Mouse (Mus musculus): Measurements from ENCODE around the gene Fbxo30. TPM values are rescaled to one million over a fixed set of nuclear protein-coding genes. Genes with fewer than 3 reads are reported as not detected.
"Not testable (repeated sequence)": the region's sequence is repeated elsewhere in the genome, so short reads cannot be mapped to it uniquely, and the experiment has no call there.

Gene Fbxo30
- 17.7 and 19.6 TPM in 2 replicates for polyA plus RNA-seq (2015; fragmentation: Nextera tagmentation; extraction: Ambion mirVana)

DNA sequence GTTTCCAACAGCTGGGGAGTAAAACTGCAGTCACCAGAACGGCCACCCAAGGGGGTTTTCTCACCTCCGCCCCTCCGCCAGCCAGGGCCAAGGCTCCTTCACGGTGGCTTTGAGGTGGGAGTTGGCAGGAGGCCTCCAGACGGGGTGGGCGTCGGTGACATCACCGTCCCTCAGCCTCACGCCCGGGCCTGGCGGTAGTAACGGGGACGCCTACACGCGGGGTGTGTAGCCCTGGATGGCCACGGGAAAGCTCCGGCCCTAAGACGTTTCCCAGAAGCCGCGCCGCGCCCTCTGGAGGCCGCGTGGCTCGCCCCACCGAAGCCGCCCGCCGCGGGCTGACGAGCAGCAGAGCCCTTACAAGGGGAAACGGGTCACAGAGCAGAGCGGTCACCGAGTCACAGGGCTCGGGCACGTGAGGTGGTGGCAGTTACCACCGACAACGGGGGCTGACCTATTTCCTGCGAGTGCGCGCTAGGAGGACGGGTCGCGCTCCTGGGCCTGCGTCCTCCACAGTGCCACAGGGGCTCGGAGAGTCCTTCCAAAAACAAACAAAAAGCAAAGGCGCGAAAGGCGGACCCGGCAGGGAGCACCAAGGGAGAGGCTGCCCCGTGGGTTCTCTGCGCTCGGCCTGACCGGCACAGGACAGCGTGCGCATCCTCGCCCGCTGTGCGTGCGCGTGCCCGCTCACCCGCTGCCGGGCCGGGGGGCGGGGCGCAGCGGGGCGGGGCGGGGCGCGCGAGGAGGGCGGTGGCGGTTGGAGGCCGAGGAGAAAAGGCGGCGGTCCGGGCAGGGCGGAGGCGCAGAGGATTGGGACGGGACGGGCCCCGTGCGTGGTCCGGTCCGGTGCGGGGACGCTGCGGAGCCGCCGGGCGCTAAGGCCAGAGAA, at the start of gene Fbxo30:
TSS of gene Fbxo30 (plus strand) at position 753 of the 886 bp plus-strand sequence.
- H3K4me2 ChIP-seq (ENCODE audit: low read length), result peak within 1 kb of the TSS; percentile 96
- H3K9ac ChIP-seq (ENCODE audit: low read depth, low read length), result peak within 1 kb of the TSS; percentile 93
- H3K27me3 ChIP-seq (replicated peaks; ENCODE audit: control insufficient read depth, insufficient read depth, low read length), result no peaks in the 10 kb centered on the region
- H3K4me1 ChIP-seq (ENCODE audit: control insufficient read depth, insufficient read depth, low read depth, low read length), result peaks cover 6% of the 10 kb centered on the region; the same call in 1 of the 2 replicates
- ATAC-seq, result peak; percentile 95
- H3K9me3 ChIP-seq (ENCODE audit: control insufficient read depth, low read length), result no peaks in the 10 kb centered on the region
- H3K4me3 ChIP-seq (ENCODE audit: low read length), result peak within 1 kb of the TSS; percentile 97
- peak within 1 kb of the TSS; percentile 98 for H3K27ac ChIP-seq (ENCODE audit: low read depth, low read length)
- H3K36me3 ChIP-seq (ENCODE audit: control insufficient read depth, insufficient read depth, low read length), result no peaks in the 10 kb centered on the region
- WGBS, result 1% methylated on average over 91 of the region's 93 CpGs

DNA sequence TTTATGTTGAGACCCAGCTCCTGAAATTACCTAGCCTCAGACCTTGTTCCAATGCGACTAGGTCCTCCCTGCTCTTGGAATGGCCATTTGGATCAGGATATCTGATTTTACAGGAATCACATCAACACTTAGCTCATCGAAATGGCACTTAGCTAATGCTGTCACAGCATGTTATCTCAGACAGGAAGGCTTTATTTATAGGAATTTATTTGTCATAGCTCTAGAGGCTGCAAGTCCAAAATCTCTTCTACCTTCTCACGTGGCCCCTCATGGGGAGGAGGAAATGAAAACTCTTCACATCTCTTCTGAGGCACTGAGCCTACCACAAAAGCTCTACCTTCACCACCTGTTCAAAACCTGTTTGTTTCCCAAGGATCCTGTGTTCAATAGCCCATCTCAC, 47.9 kb upstream of the Fbxo30 start:
- Histone ChIP-seq H3K27ac (ENCODE audit: low read depth, low read length) (no peak overlapping the region), H3K4me1 (ENCODE audit: control insufficient read depth, insufficient read depth, low read depth, low read length) (no peaks in the 10 kb centered on the region), H3K4me3 (ENCODE audit: low read length) (no peak overlapping the region), H3K9me3 (ENCODE audit: control insufficient read depth, low read length) (no peaks in the 10 kb centered on the region), H3K9ac (ENCODE audit: low read depth, low read length) (no peak overlapping the region), H3K36me3 (ENCODE audit: control insufficient read depth, insufficient read depth, low read length) (no peaks in the 10 kb centered on the region), H3K27me3 (replicated peaks; ENCODE audit: control insufficient read depth, insufficient read depth, low read length) (no peaks in the 10 kb centered on the region), H3K4me2 (ENCODE audit: low read length) (no peak overlapping the region)
- ATAC-seq, result no peak
- WGBS, result 82% methylated on average over 3 of the region's 3 CpGs

GRCm38 (mm10) chr10:11242988-11243387, 38.1 kb upstream of the Fbxo30 start:
- not testable (repeated sequence) for H3K9me3 ChIP-seq (ENCODE audit: control insufficient read depth, low read length); H3K4me1 ChIP-seq (ENCODE audit: control insufficient read depth, insufficient read depth, low read depth, low read length); H3K9ac ChIP-seq (ENCODE audit: low read depth, low read length); ATAC-seq; H3K36me3 ChIP-seq (ENCODE audit: control insufficient read depth, insufficient read depth, low read length); H3K27ac ChIP-seq (ENCODE audit: low read depth, low read length); H3K27me3 ChIP-seq (replicated peaks; ENCODE audit: control insufficient read depth, insufficient read depth, low read length); H3K4me2 ChIP-seq (ENCODE audit: low read length); H3K4me3 ChIP-seq (ENCODE audit: low read length)
- 53% methylated on average over 3 of the region's 3 CpGs for WGBS

GRCm38 (mm10) chr10:11248210-11248609, 32.9 kb upstream of the Fbxo30 start:
- Histone ChIP-seq H3K9me3 (ENCODE audit: control insufficient read depth, low read length) (no peaks in the 10 kb centered on the region), H3K36me3 (ENCODE audit: control insufficient read depth, insufficient read depth, low read length) (no peaks in the 10 kb centered on the region), H3K4me3 (ENCODE audit: low read length) (no peak overlapping the region), H3K27me3 (replicated peaks; ENCODE audit: control insufficient read depth, insufficient read depth, low read length) (no peaks in the 10 kb centered on the region), H3K27ac (ENCODE audit: low read depth, low read length) (no peak overlapping the region), H3K4me1 (ENCODE audit: control insufficient read depth, insufficient read depth, low read depth, low read length) (no peaks in the 10 kb centered on the region), H3K9ac (ENCODE audit: low read depth, low read length) (no peak overlapping the region), H3K4me2 (ENCODE audit: low read length) (no peak overlapping the region)
- 90% methylated on average over 3 of the region's 3 CpGs for WGBS
- ATAC-seq, result no peak

DNA sequence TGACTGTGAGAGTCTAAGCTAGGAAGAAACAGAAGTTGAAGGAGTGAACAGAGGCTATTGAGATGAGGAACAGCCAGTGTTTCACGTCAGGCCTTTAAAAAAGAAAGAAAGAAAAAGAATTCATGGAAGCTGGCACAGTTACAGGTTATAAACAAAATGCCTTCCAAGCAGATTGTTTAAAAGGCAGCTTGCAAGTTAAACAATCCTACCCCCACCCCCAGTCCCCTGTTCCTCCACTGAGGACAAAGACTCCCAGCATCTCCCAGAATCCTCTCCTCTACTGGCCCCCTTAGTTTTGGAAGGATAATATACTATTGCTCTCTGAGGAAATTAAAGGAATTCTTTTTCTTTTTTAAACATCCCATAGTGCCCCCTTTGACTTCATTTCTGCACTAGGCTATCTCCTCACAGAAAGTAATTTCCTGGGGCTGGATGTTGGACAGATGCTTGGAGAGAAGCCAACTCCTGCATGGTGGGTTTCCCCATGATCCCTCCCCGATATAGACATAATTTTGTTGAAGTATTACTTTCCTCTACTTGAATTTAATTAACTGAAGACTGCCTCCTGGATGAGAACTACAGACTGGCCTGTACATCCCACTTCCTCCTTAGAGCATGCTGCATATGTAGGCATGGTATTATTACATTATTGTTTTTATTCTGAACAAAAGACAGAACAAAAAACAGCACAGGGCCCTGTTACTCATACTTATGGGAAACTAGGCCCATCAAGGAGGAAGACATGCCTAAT, 30.7 kb upstream of the Fbxo30 start:
- H3K36me3 ChIP-seq (ENCODE audit: control insufficient read depth, insufficient read depth, low read length), result no peaks in the 10 kb centered on the region
- no peak overlapping the region for H3K4me2 ChIP-seq (ENCODE audit: low read length)
- no peaks in the 10 kb centered on the region for H3K27me3 ChIP-seq (replicated peaks; ENCODE audit: control insufficient read depth, insufficient read depth, low read length)
- no peak overlapping the region for H3K4me3 ChIP-seq (ENCODE audit: low read length)
- no peaks in the 10 kb centered on the region for H3K9me3 ChIP-seq (ENCODE audit: control insufficient read depth, low read length)
- 38% methylated on average over 2 of the region's 2 CpGs for WGBS
- no peak overlapping the region for H3K9ac ChIP-seq (ENCODE audit: low read depth, low read length)
- peak; percentile 45; the same call in 1 of the 2 replicates for ATAC-seq
- no peak overlapping the region for H3K27ac ChIP-seq (ENCODE audit: low read depth, low read length)
- no peaks in the 10 kb centered on the region for H3K4me1 ChIP-seq (ENCODE audit: control insufficient read depth, insufficient read depth, low read depth, low read length)

- H3K9ac ChIP-seq (ENCODE audit: low read depth, low read length); ATAC-seq; H3K4me2 ChIP-seq (ENCODE audit: low read length); H3K4me1 ChIP-seq (ENCODE audit: control insufficient read depth, insufficient read depth, low read depth, low read length); H3K27me3 ChIP-seq (replicated peaks; ENCODE audit: control insufficient read depth, insufficient read depth, low read length); H3K36me3 ChIP-seq (ENCODE audit: control insufficient read depth, insufficient read depth, low read length); H3K27ac ChIP-seq (ENCODE audit: low read depth, low read length); H3K9me3 ChIP-seq (ENCODE audit: control insufficient read depth, low read length); H3K4me3 ChIP-seq (ENCODE audit: low read length): not testable (repeated sequence)
- 81% methylated on average over 3 of the region's 4 CpGs for WGBS
Observed at GRCm38 (mm10) chr10:11253581-11253980, 27.5 kb upstream of the Fbxo30 start.

- H3K9ac ChIP-seq (ENCODE audit: low read depth, low read length), result no peak overlapping the region
- no peaks in the 10 kb centered on the region for H3K4me1 ChIP-seq (ENCODE audit: control insufficient read depth, insufficient read depth, low read depth, low read length)
- no peaks in the 10 kb centered on the region for H3K9me3 ChIP-seq (ENCODE audit: control insufficient read depth, low read length)
- H3K4me3 ChIP-seq (ENCODE audit: low read length), result no peak overlapping the region
- H3K27ac ChIP-seq (ENCODE audit: low read depth, low read length), result no peak overlapping the region
- no peaks in the 10 kb centered on the region for H3K27me3 ChIP-seq (replicated peaks; ENCODE audit: control insufficient read depth, insufficient read depth, low read length)
- H3K36me3 ChIP-seq (ENCODE audit: control insufficient read depth, insufficient read depth, low read length), result no peaks in the 10 kb centered on the region
- H3K4me2 ChIP-seq (ENCODE audit: low read length), result no peak overlapping the region
- no peak for ATAC-seq
Observed at GRCm38 (mm10) chr10:11260119-11260518, 21.0 kb upstream of the Fbxo30 start.

DNA sequence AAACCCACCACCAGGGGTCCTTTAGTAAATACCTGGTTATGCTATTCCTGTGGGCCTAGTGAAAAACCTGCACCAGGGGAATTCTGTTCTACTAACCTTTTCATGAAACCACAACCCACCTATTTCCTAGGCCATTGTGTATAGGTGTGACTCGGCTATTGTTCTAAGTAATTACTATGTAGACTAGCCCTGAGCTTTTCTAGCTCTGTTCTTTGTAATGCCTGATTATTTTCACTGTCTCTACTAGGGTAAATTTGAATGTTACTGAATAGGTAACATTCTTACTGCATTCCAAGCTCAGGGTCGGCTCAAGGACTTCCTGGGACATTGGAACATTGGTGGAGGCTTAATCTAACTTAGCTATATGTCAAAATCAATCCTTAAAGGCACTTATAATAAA, 18.8 kb upstream of the Fbxo30 start:
- ATAC-seq; H3K4me1 ChIP-seq (ENCODE audit: control insufficient read depth, insufficient read depth, low read depth, low read length); H3K36me3 ChIP-seq (ENCODE audit: control insufficient read depth, insufficient read depth, low read length); H3K4me2 ChIP-seq (ENCODE audit: low read length); H3K27ac ChIP-seq (ENCODE audit: low read depth, low read length); H3K9me3 ChIP-seq (ENCODE audit: control insufficient read depth, low read length); H3K4me3 ChIP-seq (ENCODE audit: low read length); H3K27me3 ChIP-seq (replicated peaks; ENCODE audit: control insufficient read depth, insufficient read depth, low read length); H3K9ac ChIP-seq (ENCODE audit: low read depth, low read length): not testable (repeated sequence)
- 84% methylated on average over 2 of the region's 2 CpGs for WGBS

- not testable (repeated sequence) for H3K4me1 ChIP-seq (ENCODE audit: control insufficient read depth, insufficient read depth, low read depth, low read length); H3K9ac ChIP-seq (ENCODE audit: low read depth, low read length); H3K36me3 ChIP-seq (ENCODE audit: control insufficient read depth, insufficient read depth, low read length); H3K4me2 ChIP-seq (ENCODE audit: low read length); H3K27ac ChIP-seq (ENCODE audit: low read depth, low read length); ATAC-seq; H3K9me3 ChIP-seq (ENCODE audit: control insufficient read depth, low read length); H3K4me3 ChIP-seq (ENCODE audit: low read length); H3K27me3 ChIP-seq (replicated peaks; ENCODE audit: control insufficient read depth, insufficient read depth, low read length)
- 94% methylated on average over 2 of the region's 2 CpGs for WGBS
Observed at GRCm38 (mm10) chr10:11263795-11264194, 17.3 kb upstream of the Fbxo30 start.
